Mouse (Mus musculus): Measurements from ENCODE around the gene Chmp6. TPM values are rescaled to one million over a fixed set of nuclear protein-coding genes. Genes with fewer than 3 reads are reported as not detected.

The Chmp6 gene
- polyA plus RNA-seq, 1 experiment from 2014 or later: 90.3 TPM

DNA sequence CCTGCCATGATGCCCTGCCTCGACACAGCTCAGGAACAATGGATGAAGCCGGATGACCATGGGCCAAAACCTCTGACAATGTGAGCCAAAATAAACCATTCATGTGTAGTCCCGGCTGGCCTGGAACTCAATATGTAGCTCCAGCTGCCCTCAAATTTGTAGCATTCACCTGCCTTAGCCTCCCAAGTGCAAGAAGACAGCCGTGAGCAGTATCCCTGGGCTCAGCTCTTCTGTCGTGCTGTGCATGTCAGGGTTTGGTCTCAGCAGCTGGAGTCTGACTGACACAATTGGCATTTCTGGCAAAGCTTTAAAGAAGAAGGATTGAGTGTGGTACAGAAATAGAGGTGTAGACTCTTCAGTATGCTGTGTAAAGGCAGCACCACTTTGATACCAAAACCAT lies 33.7 kb upstream of the Chmp6 start:
- H3K9ac ChIP-seq (ENCODE audit: low read length): no peak overlapping the region
- no peaks in the 10 kb centered on the region for H3K4me1 ChIP-seq (replicated peaks; ENCODE audit: control insufficient read depth, insufficient read depth, low read length)
- H3K27ac ChIP-seq (ENCODE audit: low read length): no peak overlapping the region
- no peak overlapping the region for H3K4me3 ChIP-seq (ENCODE audit: low read length)
- no peaks in the 10 kb centered on the region for H3K27me3 ChIP-seq (ENCODE audit: control insufficient read depth, insufficient read depth, low read depth, low read length)
- WGBS: 94% methylated on average over 5 of the region's 5 CpGs
- peaks cover 6% of the 10 kb centered on the region; the same call in 1 of the 2 replicates for H3K36me3 ChIP-seq (ENCODE audit: control insufficient read depth, insufficient read depth, low read length)
- H3K4me2 ChIP-seq (ENCODE audit: low read depth, low read length): no peak overlapping the region
- H3K9me3 ChIP-seq (ENCODE audit: control insufficient read depth, low read length): no peaks in the 10 kb centered on the region
- ATAC-seq (ENCODE audit: low read depth): no peak

DNA sequence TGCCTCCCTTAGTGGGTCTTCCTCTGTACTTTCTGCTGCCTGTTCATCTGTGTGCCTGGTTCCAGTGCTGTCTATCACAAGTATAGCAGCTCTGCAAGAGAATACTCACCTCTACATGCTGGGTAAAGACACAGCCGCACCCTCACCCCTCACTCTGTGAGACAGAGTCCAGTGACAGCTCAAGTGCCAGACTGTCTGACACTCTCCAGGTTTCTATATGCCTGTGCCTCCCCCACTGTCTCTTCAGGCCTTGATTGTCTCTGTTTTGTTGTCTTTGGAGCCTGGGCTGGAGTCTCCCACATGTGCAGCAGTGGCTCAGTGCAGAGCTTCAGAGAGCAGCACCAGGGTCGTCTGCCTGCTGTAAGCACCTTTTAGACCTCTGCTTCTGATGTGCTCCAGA lies 29.6 kb upstream of the Chmp6 start:
- H3K27ac ChIP-seq (ENCODE audit: low read length): no peak overlapping the region
- H3K9ac ChIP-seq (ENCODE audit: low read length): no peak overlapping the region
- H3K36me3 ChIP-seq (ENCODE audit: control insufficient read depth, insufficient read depth, low read length): peaks cover 14% of the 10 kb centered on the region
- H3K4me1 ChIP-seq (replicated peaks; ENCODE audit: control insufficient read depth, insufficient read depth, low read length): no peaks in the 10 kb centered on the region
- WGBS: 68% methylated on average over 2 of the region's 2 CpGs
- H3K4me2 ChIP-seq (ENCODE audit: low read depth, low read length): no peak overlapping the region
- no peaks in the 10 kb centered on the region for H3K27me3 ChIP-seq (ENCODE audit: control insufficient read depth, insufficient read depth, low read depth, low read length)
- H3K9me3 ChIP-seq (ENCODE audit: control insufficient read depth, low read length): no peaks in the 10 kb centered on the region
- no peak overlapping the region for H3K4me3 ChIP-seq (ENCODE audit: low read length)
- no peak for ATAC-seq (ENCODE audit: low read depth)

DNA sequence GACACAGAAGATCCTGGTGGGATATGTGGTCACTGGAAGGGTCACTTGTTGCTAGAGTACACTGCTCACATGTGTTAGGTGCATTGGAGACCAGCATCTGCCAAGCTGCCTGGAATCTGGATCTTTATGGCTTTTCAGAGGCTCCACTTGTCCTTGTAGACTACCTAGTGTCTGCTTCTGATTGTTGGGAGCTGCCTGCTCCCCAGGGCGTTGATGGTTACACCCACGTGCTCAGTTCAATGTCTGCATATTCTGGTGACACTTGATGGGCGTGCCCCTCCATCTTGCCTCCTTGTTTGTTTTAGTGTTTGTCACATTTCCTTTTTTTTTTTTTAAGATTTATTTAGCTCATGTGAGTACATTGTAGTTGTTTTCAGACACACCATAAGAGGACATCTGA lies 23.3 kb upstream of the Chmp6 start:
- Histone ChIP-seq H3K4me3 (ENCODE audit: low read length) (no peak overlapping the region), H3K36me3 (ENCODE audit: control insufficient read depth, insufficient read depth, low read length) (peaks cover 23% of the 10 kb centered on the region), H3K9me3 (ENCODE audit: control insufficient read depth, low read length) (no peaks in the 10 kb centered on the region), H3K4me2 (ENCODE audit: low read depth, low read length) (no peak overlapping the region), H3K4me1 (replicated peaks; ENCODE audit: control insufficient read depth, insufficient read depth, low read length) (no peaks in the 10 kb centered on the region), H3K9ac (ENCODE audit: low read length) (no peak overlapping the region), H3K27me3 (ENCODE audit: control insufficient read depth, insufficient read depth, low read depth, low read length) (no peaks in the 10 kb centered on the region), H3K27ac (ENCODE audit: low read length) (no peak overlapping the region)
- no peak for ATAC-seq (ENCODE audit: low read depth)
- WGBS: 87% methylated on average over 3 of the region's 3 CpGs

DNA sequence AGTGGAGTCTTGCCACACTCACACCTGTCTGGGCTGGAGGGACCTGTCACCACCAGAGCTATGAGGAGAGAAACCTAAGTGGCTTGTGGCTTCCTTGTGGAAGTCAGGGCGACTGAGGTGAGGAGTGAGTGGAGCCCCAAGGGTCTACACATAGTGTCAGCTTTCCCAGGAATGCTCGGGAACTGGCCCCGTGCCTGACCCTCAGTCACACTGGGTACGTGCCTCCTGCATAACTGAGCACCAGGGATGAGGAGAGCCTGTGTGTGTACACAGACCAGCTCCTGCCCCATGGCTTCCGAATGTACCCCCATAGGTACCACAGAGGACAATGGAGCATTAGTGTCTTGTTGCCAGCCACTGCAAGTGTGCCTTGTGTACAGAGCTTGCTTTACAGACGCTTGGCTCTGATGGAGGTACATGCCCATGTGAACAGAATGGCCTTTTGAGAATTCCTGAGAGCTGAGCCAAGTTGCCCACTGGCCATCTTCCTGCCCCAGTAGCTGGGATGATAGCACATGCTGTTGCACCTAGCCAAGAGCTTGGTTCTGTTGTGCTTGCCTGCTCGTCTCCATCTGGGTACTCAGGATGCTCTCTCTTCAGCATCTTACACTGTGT lies 21.5 kb upstream of the Chmp6 start:
- H3K27ac ChIP-seq (ENCODE audit: low read length): no peak overlapping the region
- no peak overlapping the region for H3K4me2 ChIP-seq (ENCODE audit: low read depth, low read length)
- no peak overlapping the region for H3K9ac ChIP-seq (ENCODE audit: low read length)
- ATAC-seq (ENCODE audit: low read depth): no peak
- H3K36me3 ChIP-seq (ENCODE audit: control insufficient read depth, insufficient read depth, low read length): peaks cover 20% of the 10 kb centered on the region
- no peaks in the 10 kb centered on the region for H3K9me3 ChIP-seq (ENCODE audit: control insufficient read depth, low read length)
- 84% methylated on average over 7 of the region's 7 CpGs for WGBS
- no peaks in the 10 kb centered on the region for H3K4me1 ChIP-seq (replicated peaks; ENCODE audit: control insufficient read depth, insufficient read depth, low read length)
- H3K4me3 ChIP-seq (ENCODE audit: low read length): no peak overlapping the region
- no peaks in the 10 kb centered on the region for H3K27me3 ChIP-seq (ENCODE audit: control insufficient read depth, insufficient read depth, low read depth, low read length)

DNA sequence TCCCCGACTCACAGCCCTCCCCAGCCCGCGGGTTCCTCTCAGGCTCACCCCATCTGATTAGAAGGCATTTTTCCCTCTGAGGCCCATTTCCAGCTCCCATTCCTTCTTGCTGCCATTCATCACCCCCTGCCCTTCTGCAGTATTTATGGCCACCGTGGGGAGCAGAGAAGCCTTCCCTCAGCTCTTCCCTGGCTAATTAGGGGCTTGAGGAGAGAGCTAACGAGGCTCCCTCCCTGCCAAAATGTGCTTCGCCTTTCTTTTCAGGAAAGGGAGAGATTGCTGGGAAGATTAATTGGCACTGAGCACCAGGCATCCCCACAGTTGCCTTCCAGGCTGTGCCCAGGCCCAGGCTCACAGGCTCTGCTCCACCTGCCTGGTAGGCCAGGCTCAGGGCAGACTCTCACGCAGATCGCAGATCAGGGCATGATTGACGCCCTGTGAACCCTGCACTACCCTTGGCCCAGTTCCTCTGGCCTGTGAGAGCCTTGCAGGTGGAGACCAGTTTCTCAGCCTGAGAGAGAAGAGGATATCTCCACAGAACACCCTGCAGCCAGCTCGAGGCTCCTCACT lies 19.5 kb upstream of the Chmp6 start:
- H3K9ac ChIP-seq (ENCODE audit: low read length): no peak overlapping the region
- no peaks in the 10 kb centered on the region for H3K4me1 ChIP-seq (replicated peaks; ENCODE audit: control insufficient read depth, insufficient read depth, low read length)
- ATAC-seq (ENCODE audit: low read depth): no peak
- no peaks in the 10 kb centered on the region for H3K9me3 ChIP-seq (ENCODE audit: control insufficient read depth, low read length)
- no peak overlapping the region for H3K4me3 ChIP-seq (ENCODE audit: low read length)
- 85% methylated on average over 10 of the region's 10 CpGs for WGBS
- H3K4me2 ChIP-seq (ENCODE audit: low read depth, low read length): no peak overlapping the region
- H3K27ac ChIP-seq (ENCODE audit: low read length): no peak overlapping the region
- peaks cover 16% of the 10 kb centered on the region for H3K36me3 ChIP-seq (ENCODE audit: control insufficient read depth, insufficient read depth, low read length)
- H3K27me3 ChIP-seq (ENCODE audit: control insufficient read depth, insufficient read depth, low read depth, low read length): no peaks in the 10 kb centered on the region

DNA sequence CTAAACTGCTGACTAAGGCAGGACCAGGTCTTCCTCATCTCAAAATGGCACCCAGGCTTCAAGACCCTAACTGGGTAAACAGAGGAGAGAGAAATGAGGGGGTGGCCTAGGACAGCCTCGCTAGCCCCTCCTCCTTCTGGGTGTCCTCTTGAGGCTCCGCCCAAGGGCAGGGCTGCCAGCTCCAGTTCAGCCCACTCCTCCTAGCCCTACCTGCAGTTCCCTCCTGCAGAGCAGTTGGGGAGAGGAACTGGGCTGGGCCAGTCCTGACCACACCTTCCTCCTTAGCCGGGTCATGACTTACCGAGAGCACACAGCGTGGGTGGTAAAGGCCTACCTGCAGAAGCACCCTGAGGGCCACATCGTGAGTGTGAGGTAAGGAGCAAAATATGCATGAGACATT lies 18.6 kb upstream of the Chmp6 start:
- Histone ChIP-seq H3K4me2 (ENCODE audit: low read depth, low read length) (no peak overlapping the region), H3K27me3 (ENCODE audit: control insufficient read depth, insufficient read depth, low read depth, low read length) (no peaks in the 10 kb centered on the region), H3K4me3 (ENCODE audit: low read length) (no peak overlapping the region), H3K9me3 (ENCODE audit: control insufficient read depth, low read length) (no peaks in the 10 kb centered on the region), H3K9ac (ENCODE audit: low read length) (no peak overlapping the region), H3K27ac (ENCODE audit: low read length) (no peak overlapping the region), H3K36me3 (ENCODE audit: control insufficient read depth, insufficient read depth, low read length) (peaks cover 19% of the 10 kb centered on the region), H3K4me1 (replicated peaks; ENCODE audit: control insufficient read depth, insufficient read depth, low read length) (no peaks in the 10 kb centered on the region)
- peak; percentile 59 for ATAC-seq (ENCODE audit: low read depth)
- 44% methylated on average over 6 of the region's 6 CpGs for WGBS

DNA sequence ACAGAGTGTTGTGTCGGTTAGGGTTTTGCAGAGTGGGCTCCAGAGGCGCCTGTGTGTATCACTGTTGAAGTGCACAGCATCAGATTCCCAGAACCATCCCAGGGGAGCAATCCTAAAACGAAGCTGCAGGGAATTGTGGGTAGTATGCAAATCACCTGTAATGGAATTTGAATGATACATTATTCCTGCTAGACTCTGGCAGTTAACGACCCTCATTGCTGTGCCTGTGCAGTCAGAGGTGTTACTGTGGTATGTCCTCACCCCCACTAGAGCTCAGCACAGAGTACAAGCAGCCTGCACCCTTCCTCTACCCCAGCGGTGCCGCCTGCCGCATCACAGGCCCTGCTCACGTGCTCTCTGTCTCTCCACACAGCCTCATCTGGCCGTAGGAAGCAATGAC lies 16.2 kb upstream of the Chmp6 start:
- 87% methylated on average over 9 of the region's 9 CpGs for WGBS
- Histone ChIP-seq H3K4me2 (ENCODE audit: low read depth, low read length) (no peak overlapping the region), H3K9ac (ENCODE audit: low read length) (no peak overlapping the region), H3K27ac (ENCODE audit: low read length) (no peak overlapping the region), H3K4me1 (replicated peaks; ENCODE audit: control insufficient read depth, insufficient read depth, low read length) (no peaks in the 10 kb centered on the region), H3K4me3 (ENCODE audit: low read length) (no peak overlapping the region), H3K9me3 (ENCODE audit: control insufficient read depth, low read length) (no peaks in the 10 kb centered on the region), H3K36me3 (ENCODE audit: control insufficient read depth, insufficient read depth, low read length) (peaks cover 16% of the 10 kb centered on the region), H3K27me3 (ENCODE audit: control insufficient read depth, insufficient read depth, low read depth, low read length) (no peaks in the 10 kb centered on the region)
- ATAC-seq (ENCODE audit: low read depth): no peak

DNA sequence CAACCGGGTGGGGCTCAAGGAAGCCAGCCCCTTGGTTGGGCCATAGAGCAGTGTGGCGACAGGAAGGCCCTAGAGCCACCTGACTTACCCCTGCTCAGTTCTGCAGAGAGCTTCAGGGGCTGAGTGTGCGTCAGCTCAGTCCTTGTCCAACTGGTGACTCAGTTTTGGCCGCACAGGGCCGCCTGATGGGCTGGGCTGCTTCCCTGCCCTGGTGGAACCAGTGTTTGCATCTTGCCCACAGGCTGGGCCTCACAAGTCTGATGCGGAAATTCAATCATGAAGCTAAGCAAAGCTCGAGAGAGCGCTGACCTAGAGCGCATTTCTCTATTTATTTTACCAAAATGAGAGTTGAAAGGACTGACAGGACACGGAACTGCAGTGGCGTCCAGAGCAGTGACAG lies 14.3 kb upstream of the Chmp6 start:
- H3K27ac ChIP-seq (ENCODE audit: low read length): no peak overlapping the region
- H3K4me3 ChIP-seq (ENCODE audit: low read length): no peak overlapping the region
- H3K9me3 ChIP-seq (ENCODE audit: control insufficient read depth, low read length): no peaks in the 10 kb centered on the region
- 73% methylated on average over 11 of the region's 11 CpGs for WGBS
- H3K27me3 ChIP-seq (ENCODE audit: control insufficient read depth, insufficient read depth, low read depth, low read length): no peaks in the 10 kb centered on the region
- H3K4me2 ChIP-seq (ENCODE audit: low read depth, low read length): no peak overlapping the region
- H3K4me1 ChIP-seq (replicated peaks; ENCODE audit: control insufficient read depth, insufficient read depth, low read length): no peaks in the 10 kb centered on the region
- H3K36me3 ChIP-seq (ENCODE audit: control insufficient read depth, insufficient read depth, low read length): peaks cover 16% of the 10 kb centered on the region
- no peak overlapping the region for H3K9ac ChIP-seq (ENCODE audit: low read length)
- no peak for ATAC-seq (ENCODE audit: low read depth)

DNA sequence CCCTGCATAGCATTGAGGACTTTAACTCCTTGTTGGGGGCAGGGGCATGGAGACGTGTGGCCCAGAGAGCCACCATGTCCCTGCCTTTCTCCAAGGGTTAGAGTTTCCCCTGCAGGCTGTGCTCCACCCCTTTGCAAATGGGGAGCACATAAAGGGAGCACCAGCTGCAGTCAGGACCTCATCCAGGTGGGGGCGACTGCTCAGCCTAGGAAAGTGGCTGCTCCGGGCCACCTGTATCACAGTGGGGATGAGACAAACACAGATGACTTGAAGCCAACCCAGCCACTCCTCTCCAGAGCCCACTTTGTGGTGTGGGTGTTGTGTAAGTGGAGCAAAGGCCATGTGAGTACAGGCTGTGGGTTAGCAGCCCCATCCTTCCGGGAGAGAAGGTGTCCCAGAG lies 12.1 kb upstream of the Chmp6 start:
- Histone ChIP-seq H3K4me2 (ENCODE audit: low read depth, low read length) (no peak overlapping the region), H3K9me3 (ENCODE audit: control insufficient read depth, low read length) (no peaks in the 10 kb centered on the region), H3K4me1 (replicated peaks; ENCODE audit: control insufficient read depth, insufficient read depth, low read length) (no peaks in the 10 kb centered on the region), H3K9ac (ENCODE audit: low read length) (no peak overlapping the region), H3K4me3 (ENCODE audit: low read length) (no peak overlapping the region), H3K27me3 (ENCODE audit: control insufficient read depth, insufficient read depth, low read depth, low read length) (no peaks in the 10 kb centered on the region), H3K36me3 (ENCODE audit: control insufficient read depth, insufficient read depth, low read length) (peaks cover 8% of the 10 kb centered on the region; the same call in 1 of the 2 replicates), H3K27ac (ENCODE audit: low read length) (no peak overlapping the region)
- no peak for ATAC-seq (ENCODE audit: low read depth)
- WGBS: 59% methylated on average over 4 of the region's 4 CpGs

Data from lung, embryonic 16.5 days (tissue).